Mouse (Mus musculus): ENCODE measurements around the gene Galr3. TPM values are rescaled to one million over a fixed set of nuclear protein-coding genes. Genes with fewer than 3 reads are reported as not detected.

Gene Galr3
- polyA plus RNA-seq, 1 experiment from 2014 or later = 0.43 TPM

GRCm38 (mm10) chr15:79018886-79019285 lies 22.8 kb upstream of the Galr3 start:
- Histone ChIP-seq H3K9me3 (replicated peaks; ENCODE audit: control insufficient read depth, low read length) (no peaks in the 10 kb centered on the region), H3K27me3 (ENCODE audit: control insufficient read depth, insufficient read depth, low read length) (no peaks in the 10 kb centered on the region), H3K4me1 (ENCODE audit: control insufficient read depth, insufficient read depth, low read length) (no peaks in the 10 kb centered on the region), H3K4me3 (replicated peaks; ENCODE audit: low read length) (no peak overlapping the region), H3K9ac (ENCODE audit: low read length) (peak overlapping the region; percentile 37; the same call in 1 of the 2 replicates), H3K27ac (ENCODE audit: low read length) (no peak overlapping the region), H3K4me2 (ENCODE audit: low read depth, low read length) (no peak overlapping the region), H3K36me3 (ENCODE audit: control insufficient read depth, insufficient read depth, low read length) (no peaks in the 10 kb centered on the region)
- no peak for ATAC-seq (ENCODE audit: insufficient read depth, low FRiP score)
- whole genome bisulfite sequencing = 54% methylated on average over 3 of the region's 3 CpGs

- no peaks in the 10 kb centered on the region for H3K9me3 ChIP-seq (replicated peaks; ENCODE audit: control insufficient read depth, low read length)
- no peak for ATAC-seq (ENCODE audit: insufficient read depth, low FRiP score)
- no peaks in the 10 kb centered on the region for H3K27me3 ChIP-seq (ENCODE audit: control insufficient read depth, insufficient read depth, low read length)
- no peak overlapping the region for H3K4me2 ChIP-seq (ENCODE audit: low read depth, low read length)
- H3K27ac ChIP-seq (ENCODE audit: low read length) = no peak overlapping the region
- H3K4me3 ChIP-seq (replicated peaks; ENCODE audit: low read length) = no peak overlapping the region
- peaks cover 20% of the 10 kb centered on the region; the same call in 1 of the 2 replicates for H3K4me1 ChIP-seq (ENCODE audit: control insufficient read depth, insufficient read depth, low read length)
- WGBS = 47% methylated on average over 10 of the region's 10 CpGs
- no peaks in the 10 kb centered on the region for H3K36me3 ChIP-seq (ENCODE audit: control insufficient read depth, insufficient read depth, low read length)
- 0 out of 2 replicates have a peak overlapping the region, but pooled peaks have one; percentile 31 for H3K9ac ChIP-seq (ENCODE audit: low read length)
Observed at GRCm38 (mm10) chr15:79022671-79023230, 18.9 kb upstream of the Galr3 start.

- 0 out of 2 replicates have a peak overlapping the region, but pooled peaks have one; percentile 31 for H3K9ac ChIP-seq (ENCODE audit: low read length)
- ATAC-seq (ENCODE audit: insufficient read depth, low FRiP score) = no peak
- no peak overlapping the region for H3K4me2 ChIP-seq (ENCODE audit: low read depth, low read length)
- peaks cover 20% of the 10 kb centered on the region; the same call in 1 of the 2 replicates for H3K4me1 ChIP-seq (ENCODE audit: control insufficient read depth, insufficient read depth, low read length)
- H3K4me3 ChIP-seq (replicated peaks; ENCODE audit: low read length) = no peak overlapping the region
- WGBS = 50% methylated on average over 1 of the region's 1 CpGs
- H3K9me3 ChIP-seq (replicated peaks; ENCODE audit: control insufficient read depth, low read length) = no peaks in the 10 kb centered on the region
- H3K36me3 ChIP-seq (ENCODE audit: control insufficient read depth, insufficient read depth, low read length) = no peaks in the 10 kb centered on the region
- no peaks in the 10 kb centered on the region for H3K27me3 ChIP-seq (ENCODE audit: control insufficient read depth, insufficient read depth, low read length)
- H3K27ac ChIP-seq (ENCODE audit: low read length) = no peak overlapping the region
Observed at GRCm38 (mm10) chr15:79023366-79023765, 18.3 kb upstream of the Galr3 start.

GRCm38 (mm10) chr15:79025687-79026308 lies 15.9 kb upstream of the Galr3 start:
- peak overlapping the region; percentile 63 for H3K9ac ChIP-seq (ENCODE audit: low read length)
- no peak overlapping the region for H3K4me3 ChIP-seq (replicated peaks; ENCODE audit: low read length)

GRCm38 (mm10) chr15:79026511-79027290 lies 15.0 kb upstream of the Galr3 start:
- 39% methylated on average over 14 of the region's 14 CpGs for WGBS

More at GRCm38 (mm10) chr15:79025687-79026308, 15.9 kb upstream of the Galr3 start:
- 14% methylated on average over 16 of the region's 18 CpGs for WGBS
- Histone ChIP-seq H3K9me3 (replicated peaks; ENCODE audit: control insufficient read depth, low read length) (no peaks in the 10 kb centered on the region), H3K4me1 (ENCODE audit: control insufficient read depth, insufficient read depth, low read length) (peaks cover 20% of the 10 kb centered on the region; the same call in 1 of the 2 replicates), H3K4me2 (ENCODE audit: low read depth, low read length) (peak overlapping the region; percentile 17), H3K27me3 (ENCODE audit: control insufficient read depth, insufficient read depth, low read length) (no peaks in the 10 kb centered on the region), H3K36me3 (ENCODE audit: control insufficient read depth, insufficient read depth, low read length) (no peaks in the 10 kb centered on the region), H3K27ac (ENCODE audit: low read length) (no peak overlapping the region)
- no peak for ATAC-seq (ENCODE audit: insufficient read depth, low FRiP score)

GRCm38 (mm10) chr15:79027291-79028205 lies 14.1 kb upstream of the Galr3 start:
- Histone ChIP-seq H3K9me3 (replicated peaks; ENCODE audit: control insufficient read depth, low read length) (no peaks in the 10 kb centered on the region), H3K27ac (ENCODE audit: low read length) (peak overlapping the region; percentile 96), H3K9ac (ENCODE audit: low read length) (peak overlapping the region; percentile 98), H3K4me2 (ENCODE audit: low read depth, low read length) (peak overlapping the region; percentile 94), H3K36me3 (ENCODE audit: control insufficient read depth, insufficient read depth, low read length) (no peaks in the 10 kb centered on the region), H3K4me3 (replicated peaks; ENCODE audit: low read length) (peak overlapping the region; percentile 85), H3K27me3 (ENCODE audit: control insufficient read depth, insufficient read depth, low read length) (no peaks in the 10 kb centered on the region), H3K4me1 (ENCODE audit: control insufficient read depth, insufficient read depth, low read length) (peaks cover 29% of the 10 kb centered on the region)
- 5% methylated on average over 46 of the region's 46 CpGs for WGBS
- no peak for ATAC-seq (ENCODE audit: insufficient read depth, low FRiP score)

More at GRCm38 (mm10) chr15:79026511-79027290, 15.0 kb upstream of the Galr3 start:
- Histone ChIP-seq H3K27me3 (ENCODE audit: control insufficient read depth, insufficient read depth, low read length) (no peaks in the 10 kb centered on the region), H3K36me3 (ENCODE audit: control insufficient read depth, insufficient read depth, low read length) (no peaks in the 10 kb centered on the region), H3K4me3 (replicated peaks; ENCODE audit: low read length) (peak overlapping the region; percentile 85), H3K4me1 (ENCODE audit: control insufficient read depth, insufficient read depth, low read length) (peaks cover 26% of the 10 kb centered on the region; the same call in 1 of the 2 replicates), H3K4me2 (ENCODE audit: low read depth, low read length) (peak overlapping the region; percentile 94), H3K27ac (ENCODE audit: low read length) (peak overlapping the region; percentile 53; the same call in 1 of the 2 replicates), H3K9ac (ENCODE audit: low read length) (peak overlapping the region; percentile 98), H3K9me3 (replicated peaks; ENCODE audit: control insufficient read depth, low read length) (no peaks in the 10 kb centered on the region)
- no peak for ATAC-seq (ENCODE audit: insufficient read depth, low FRiP score)

GRCm38 (mm10) chr15:79028237-79028738 lies 13.4 kb upstream of the Galr3 start, which contains the start of gene H1f0:
Gene H1f0, plus strand, starts transcription at chr15:79028450.
- peak within 1 kb of the TSS; percentile 85 for H3K4me3 ChIP-seq (replicated peaks; ENCODE audit: low read length)
- H3K4me1 ChIP-seq (ENCODE audit: control insufficient read depth, insufficient read depth, low read length) = peaks cover 31% of the 10 kb centered on the region
- H3K9ac ChIP-seq (ENCODE audit: low read length) = peak within 1 kb of the TSS; percentile 98
- H3K36me3 ChIP-seq (ENCODE audit: control insufficient read depth, insufficient read depth, low read length) = no peaks in the 10 kb centered on the region
- H3K27me3 ChIP-seq (ENCODE audit: control insufficient read depth, insufficient read depth, low read length) = no peaks in the 10 kb centered on the region
- peak within 1 kb of the TSS; percentile 96 for H3K27ac ChIP-seq (ENCODE audit: low read length)
- H3K4me2 ChIP-seq (ENCODE audit: low read depth, low read length) = peak within 1 kb of the TSS; percentile 94
- no peaks in the 10 kb centered on the region for H3K9me3 ChIP-seq (replicated peaks; ENCODE audit: control insufficient read depth, low read length)
- 0% methylated on average over 58 of the region's 58 CpGs for WGBS
- ATAC-seq (ENCODE audit: insufficient read depth, low FRiP score) = peak; percentile 74; the same call in 1 of the 2 replicates

- peak overlapping the region; percentile 94 for H3K4me2 ChIP-seq (ENCODE audit: low read depth, low read length)
- H3K9ac ChIP-seq (ENCODE audit: low read length) = peak overlapping the region; percentile 98
- no peaks in the 10 kb centered on the region for H3K36me3 ChIP-seq (ENCODE audit: control insufficient read depth, insufficient read depth, low read length)
- H3K27me3 ChIP-seq (ENCODE audit: control insufficient read depth, insufficient read depth, low read length) = no peaks in the 10 kb centered on the region
- ATAC-seq (ENCODE audit: insufficient read depth, low FRiP score) = no peak; the same call in 1 of the 2 replicates
- WGBS = 15% methylated on average over 16 of the region's 16 CpGs
- peak overlapping the region; percentile 96 for H3K27ac ChIP-seq (ENCODE audit: low read length)
- no peaks in the 10 kb centered on the region for H3K9me3 ChIP-seq (replicated peaks; ENCODE audit: control insufficient read depth, low read length)
- peak overlapping the region; percentile 85 for H3K4me3 ChIP-seq (replicated peaks; ENCODE audit: low read length)
- peaks cover 31% of the 10 kb centered on the region for H3K4me1 ChIP-seq (ENCODE audit: control insufficient read depth, insufficient read depth, low read length)
Observed at GRCm38 (mm10) chr15:79028823-79029484, 12.7 kb upstream of the Galr3 start.
